Mouse (Mus musculus) cortical plate, adult 2 months (tissue): ENCODE measurements around the gene Vars2.

ENCODE experiments used
- CTCF ChIP-seq: fragments of 200-500 bp; IDR thresholded peaks from 2 replicates; pipeline ENCODE4 v1.5.1; 2011; ENCODE audit warnings: mild to moderate bottlenecking, control low read depth, low read length; ENCODE audit not compliant: insufficient read depth; ENCODE audit errors: extremely low read depth
- POLR2A ChIP-seq: fragments of 200-500 bp; IDR thresholded peaks from 2 replicates; pipeline ENCODE4 v1.6.1; 2011; ENCODE audit warnings: mild to moderate bottlenecking, low read length, control low read depth; ENCODE audit not compliant: insufficient read depth; ENCODE audit errors: extremely low read depth

GRCm38 (mm10) chr17:35717080-35717479 is 49.7 kb upstream of the Vars2 start:
- TF ChIP-seq CTCF, result no peak
- no peak for TF ChIP-seq POLR2A
